Mouse (Mus musculus) limb, embryonic 10.5 days (tissue): ENCODE measurements around the gene Tyw3. TPM values are rescaled to one million over a fixed set of nuclear protein-coding genes. Genes with fewer than 3 reads are reported as not detected.
A peak's percentile ranks its signal among the peaks of the same experiment; 100 is the strongest.

Experiments used
- DNase-seq: peaks from one replicate; pipeline ENCODE4 v3.0.0-alpha.2; 2017; ENCODE audit warnings: low spot score
- H3K27ac ChIP-seq: fragments of 300-500 bp; sonication (generic); 2 replicates; pipeline ENCODE4 v1.5.1; 2016; ENCODE audit warnings: mild to moderate bottlenecking
- H3K27me3 ChIP-seq: fragments of 300-500 bp; sonication (generic); 2 replicates; pipeline ENCODE4 v1.6.1; 2016; ENCODE audit warnings: low read depth, mild to moderate bottlenecking; ENCODE audit not compliant: poor library complexity, severe bottlenecking
- H3K36me3 ChIP-seq: fragments of 300-500 bp; sonication (generic); 2 replicates; pipeline ENCODE4 v1.6.1; 2016; ENCODE audit warnings: mild to moderate bottlenecking, moderate library complexity
- H3K4me1 ChIP-seq: fragments of 300-500 bp; sonication (generic); 2 replicates; pipeline ENCODE4 v1.6.1; 2016
- H3K4me3 ChIP-seq: fragments of 300-500 bp; sonication (generic); 2 replicates; pipeline ENCODE4 v1.5.1; 2016; ENCODE audit warnings: mild to moderate bottlenecking, moderate library complexity
- H3K9me3 ChIP-seq: fragments of 300-500 bp; sonication (generic); replicated peaks from 2 replicates; pipeline ENCODE4 v1.6.1; 2016; ENCODE audit warnings: mild to moderate bottlenecking
- WGBS: fragments of 180-500 bp; shearing (Covaris S2); methylation state at CpG from one replicate; pipeline ENCODE4 v1.1.7; 2016; 5-methylcytosine and 5-hydroxymethylcytosine counted together
- polyA plus RNA-seq: library from polyadenylated mRNA; unstranded; fragments of >200 nt; fragmentation: Nextera tagmentation; extraction: Ambion mirVana; gene quantifications from 2 replicates; pipeline ENCODE4 v1.2.1, GENCODE M21; 2016

The Tyw3 gene
- polyA plus RNA-seq, 1 experiment from 2014 or later, result 21.7 TPM

DNA sequence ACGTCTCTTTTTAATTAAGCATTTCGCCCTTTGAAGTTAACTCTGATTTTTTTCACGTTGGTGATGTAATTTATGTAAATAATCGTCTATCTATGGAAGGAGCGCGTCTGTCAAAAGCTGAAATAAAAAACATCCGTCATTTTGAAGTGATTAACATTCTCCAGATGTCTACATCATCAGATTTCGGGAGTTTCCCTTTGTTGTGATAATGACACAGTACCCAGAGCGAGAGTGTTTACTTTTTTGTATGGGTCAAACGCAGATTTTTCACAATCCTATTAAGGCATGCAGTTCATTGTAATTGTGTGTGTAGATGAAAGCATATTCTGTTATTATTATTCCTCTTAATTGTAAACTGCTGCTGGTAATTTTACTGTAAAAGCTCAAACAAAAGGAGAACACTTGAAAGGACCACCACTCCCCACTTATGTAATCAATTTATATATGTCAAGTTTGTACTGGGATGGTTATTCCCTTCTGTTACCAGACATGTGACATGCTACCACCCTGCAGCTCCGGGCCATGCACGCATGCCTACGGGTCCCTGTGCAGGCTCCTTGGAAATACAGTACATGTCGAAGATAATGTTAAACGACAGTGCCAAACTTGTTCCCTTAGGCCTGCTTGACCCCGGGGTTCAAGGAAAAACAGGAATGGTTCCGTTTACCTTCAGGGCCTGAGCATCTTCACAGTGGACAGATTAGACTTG, 46.4 kb downstream of the Tyw3 start:
- no peak for DNase-seq
- 0 out of 2 replicates have a peak overlapping the region, but pooled peaks have one; percentile 21 for H3K27ac ChIP-seq
- WGBS, result 37% methylated on average over 17 of the region's 17 CpGs

GRCm38 (mm10) chr3:154548868-154549301, 48.0 kb downstream of the Tyw3 start:
- Histone ChIP-seq H3K27ac (no peak overlapping the region), H3K36me3 (no peaks in the 10 kb centered on the region), H3K9me3 (no peaks in the 10 kb centered on the region), H3K4me3 (0 out of 2 replicates have a peak overlapping the region, but pooled peaks have one; percentile 13), H3K4me1 (peaks cover 59% of the 10 kb centered on the region), H3K27me3 (peaks cover 23% of the 10 kb centered on the region; the same call in 1 of the 2 replicates)
- 2% methylated on average over 8 of the region's 8 CpGs for WGBS
- DNase-seq, result peak; percentile 64

More for the DNA sequence above, 46.4 kb downstream of the Tyw3 start:
- Histone ChIP-seq H3K4me3 (no peak overlapping the region), H3K4me1 (peaks cover 59% of the 10 kb centered on the region), H3K27me3 (peaks cover 23% of the 10 kb centered on the region; the same call in 1 of the 2 replicates), H3K36me3 (no peaks in the 10 kb centered on the region), H3K9me3 (no peaks in the 10 kb centered on the region)

- Histone ChIP-seq H3K4me3 (peak overlapping the region; percentile 31), H3K36me3 (no peaks in the 10 kb centered on the region), H3K4me1 (peaks cover 59% of the 10 kb centered on the region), H3K27me3 (peaks cover 24% of the 10 kb centered on the region; the same call in 1 of the 2 replicates), H3K27ac (no peak overlapping the region; the same call in 1 of the 2 replicates), H3K9me3 (no peaks in the 10 kb centered on the region)
- peak; percentile 50 for DNase-seq
- 3% methylated on average over 20 of the region's 20 CpGs for WGBS
These were observed 49.1 kb downstream of the Tyw3 start for GRCm38 (mm10) chr3:154547549-154548426.

GRCm38 (mm10) chr3:154546234-154546633, 50.7 kb downstream of the Tyw3 start:
- no peak for DNase-seq
- Histone ChIP-seq H3K27ac (no peak overlapping the region), H3K27me3 (peaks cover 26% of the 10 kb centered on the region; the same call in 1 of the 2 replicates), H3K36me3 (no peaks in the 10 kb centered on the region), H3K4me1 (peaks cover 52% of the 10 kb centered on the region), H3K9me3 (no peaks in the 10 kb centered on the region), H3K4me3 (no peak overlapping the region)
- WGBS, result 50% methylated on average over 4 of the region's 4 CpGs

- WGBS, result 70% methylated on average over 10 of the region's 10 CpGs
- DNase-seq, result no peak
- Histone ChIP-seq H3K9me3 (no peaks in the 10 kb centered on the region), H3K4me1 (no peaks in the 10 kb centered on the region), H3K36me3 (no peaks in the 10 kb centered on the region), H3K27me3 (peaks cover 7% of the 10 kb centered on the region), H3K27ac (no peak overlapping the region), H3K4me3 (no peak overlapping the region)
These were observed 56.6 kb downstream of the Tyw3 start for GRCm38 (mm10) chr3:154540086-154540911.

DNA sequence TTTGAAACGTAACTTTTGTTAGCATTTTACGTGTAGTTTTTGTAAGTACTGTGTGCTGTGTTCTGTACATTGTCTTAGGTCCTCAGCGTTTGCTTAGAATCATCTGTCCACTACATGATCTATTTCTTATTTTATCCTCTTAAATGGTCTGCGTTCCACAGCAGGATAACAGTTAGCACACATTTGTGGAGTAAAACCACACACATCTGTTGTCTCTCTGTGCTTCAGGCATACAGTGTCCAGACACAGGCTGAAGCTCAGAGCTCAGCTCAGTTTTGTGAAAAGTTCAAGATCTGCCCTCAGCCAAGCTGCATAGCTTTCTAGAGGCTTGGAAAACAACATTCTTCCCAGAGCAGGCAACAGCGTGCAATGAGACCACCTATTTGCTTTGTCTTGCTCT, 60.8 kb downstream of the Tyw3 start:
- H3K4me3 ChIP-seq, result no peak overlapping the region
- H3K27ac ChIP-seq, result no peak overlapping the region
- no peaks in the 10 kb centered on the region for H3K9me3 ChIP-seq
- no peaks in the 10 kb centered on the region for H3K4me1 ChIP-seq
- 87% methylated on average over 5 of the region's 5 CpGs for WGBS
- H3K27me3 ChIP-seq, result peaks cover 4% of the 10 kb centered on the region
- DNase-seq, result no peak
- no peaks in the 10 kb centered on the region for H3K36me3 ChIP-seq

DNA sequence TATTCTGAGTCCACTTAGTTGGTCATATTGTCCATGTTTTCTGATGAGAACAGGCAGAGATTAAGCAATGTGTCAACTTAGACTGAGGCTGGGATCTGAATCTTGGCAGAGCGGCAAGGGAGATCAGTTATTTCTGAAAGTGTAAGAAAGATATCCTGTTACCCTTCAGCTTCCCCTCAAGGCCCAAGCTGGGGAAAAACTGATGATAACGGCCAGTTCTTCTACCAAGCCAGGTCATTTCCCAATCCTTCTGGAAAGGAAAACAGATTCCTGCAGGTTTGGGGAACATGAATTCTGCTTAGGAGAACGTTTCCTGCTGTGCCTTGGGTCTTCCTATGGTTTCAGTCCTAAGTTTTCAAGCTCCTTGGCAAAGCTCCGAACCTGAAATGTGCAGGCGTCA, 63.7 kb downstream of the Tyw3 start:
- no peaks in the 10 kb centered on the region for H3K36me3 ChIP-seq
- WGBS, result 77% methylated on average over 5 of the region's 5 CpGs
- DNase-seq, result no peak

DNA sequence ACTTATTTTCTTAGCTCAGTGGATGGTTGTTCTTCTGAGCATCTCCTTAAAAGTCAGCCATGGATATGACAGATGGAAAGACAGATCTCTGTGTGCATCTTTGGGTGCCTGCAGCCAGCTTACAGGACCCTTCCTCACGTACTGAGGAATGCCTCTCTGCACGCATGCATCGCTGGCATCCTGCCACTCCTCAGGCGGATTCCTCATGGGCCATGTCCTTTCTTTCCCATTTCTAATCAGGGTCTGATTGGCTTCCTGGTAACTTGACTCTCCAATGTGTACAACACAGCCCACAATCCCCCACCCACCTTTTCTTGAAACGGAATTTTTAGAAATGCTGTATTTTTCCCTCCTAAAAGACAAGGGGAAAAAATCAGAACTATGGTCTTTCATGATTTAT, 67.9 kb downstream of the Tyw3 start:
- Histone ChIP-seq H3K27ac (no peak overlapping the region), H3K27me3 (peaks cover 6% of the 10 kb centered on the region; the same call in 1 of the 2 replicates), H3K9me3 (no peaks in the 10 kb centered on the region), H3K4me3 (no peak overlapping the region), H3K4me1 (no peaks in the 10 kb centered on the region), H3K36me3 (no peaks in the 10 kb centered on the region)
- WGBS, result 70% methylated on average over 5 of the region's 5 CpGs
- no peak for DNase-seq

More for the DNA sequence above, 63.7 kb downstream of the Tyw3 start:
- Histone ChIP-seq H3K9me3 (no peaks in the 10 kb centered on the region), H3K4me1 (no peaks in the 10 kb centered on the region), H3K27ac (no peak overlapping the region), H3K27me3 (no peaks in the 10 kb centered on the region), H3K4me3 (no peak overlapping the region)

- Histone ChIP-seq H3K9me3 (no peaks in the 10 kb centered on the region), H3K4me1 (no peaks in the 10 kb centered on the region), H3K27ac (no peak overlapping the region), H3K36me3 (no peaks in the 10 kb centered on the region), H3K4me3 (no peak overlapping the region), H3K27me3 (peaks cover 6% of the 10 kb centered on the region; the same call in 1 of the 2 replicates)
- DNase-seq, result no peak
- 33% methylated on average over 6 of the region's 6 CpGs for WGBS
These were observed 70.3 kb downstream of the Tyw3 start for GRCm38 (mm10) chr3:154526610-154527009.

Other genes starting within 250 kb of the Tyw3 start
- 23.7 and 23.8 TPM in 2 replicates for gene Cryz, start 393 bp downstream of the Tyw3 start, polyA plus RNA-seq
- 0.09 TPM in 1 of 2 replicates, not detected in the other for gene Erich3, start 66.8 kb upstream of the Tyw3 start, polyA plus RNA-seq